Mouse (Mus musculus) heart, postnatal 10 days (tissue): Measurements from ENCODE around the gene Cdh6. TPM values are rescaled to one million over a fixed set of nuclear protein-coding genes. Genes with fewer than 3 reads are reported as not detected.

Source experiments
- DNase-seq, 2 experiments: peaks; one replicate each; pipeline ENCODE4 v3.0.0; 2021
- intact Hi-C: fragments of 180-260 bp; cut with DNase I; formaldehyde crosslinking; loops from one replicate; pipeline ENCODE4 v1.15.1; 2025
- total RNA-seq, 2 experiments: library from RNA; stranded (reverse); gene quantifications; 2 replicates each; pipeline ENCODE4 v1.2.3; 2021

Cdh6 gene
- total RNA-seq, 2 experiments from 2014 or later = 1.4 to 1.5 TPM

GRCm38 (mm10) chr15:13165094-13165885 lies 8.2 kb downstream of the Cdh6 start:
- no peak for DNase-seq
- intact Hi-C loops = no loop called here

- no peak for DNase-seq
- intact Hi-C loops = no loop called here
Measured at GRCm38 (mm10) chr15:13155820-13156219, 17.7 kb downstream of the Cdh6 start.

- intact Hi-C loops = no loop called here
- no peak for DNase-seq
Measured at GRCm38 (mm10) chr15:13155418-13155817, 18.1 kb downstream of the Cdh6 start.

GRCm38 (mm10) chr15:13141983-13142382 lies 31.5 kb downstream of the Cdh6 start:
- no peak for DNase-seq
- intact Hi-C loops = no loop called here

GRCm38 (mm10) chr15:13139662-13140061 lies 33.8 kb downstream of the Cdh6 start:
- intact Hi-C loops = no loop called here
- DNase-seq = no peak

- peak; percentile 8 to 18 for DNase-seq
- intact Hi-C loops = no loop called here
Measured at GRCm38 (mm10) chr15:13137166-13137565, 36.3 kb downstream of the Cdh6 start.

GRCm38 (mm10) chr15:13134086-13134485 lies 39.4 kb downstream of the Cdh6 start:
- intact Hi-C loops = loop anchor here (1.0 to 5.0 kb wide), 2 partner anchors 725 to 918 kb away; no protein-coding TSS in a partner anchor
- DNase-seq = peak; percentile 41 to 60

GRCm38 (mm10) chr15:13133370-13133769 lies 40.1 kb downstream of the Cdh6 start:
- DNase-seq = no peak
- intact Hi-C loops = loop anchor here (5.0 kb wide), 1 partner anchor 919 kb away; no protein-coding TSS in a partner anchor

- no peak for DNase-seq
- intact Hi-C loops = loop anchor here (5.0 kb wide), 1 partner anchor 920 kb away; no protein-coding TSS in a partner anchor
Measured at GRCm38 (mm10) chr15:13132493-13132892, 41.0 kb downstream of the Cdh6 start.

GRCm38 (mm10) chr15:13130246-13130645 lies 43.2 kb downstream of the Cdh6 start:
- DNase-seq = no peak
- intact Hi-C loops = loop anchor here (5.0 kb wide), 1 partner anchor 922 kb away; no protein-coding TSS in a partner anchor

- no peak for DNase-seq
- intact Hi-C loops = no loop called here
Measured at GRCm38 (mm10) chr15:13100341-13100740, 73.1 kb downstream of the Cdh6 start.

GRCm38 (mm10) chr15:13097861-13098260 lies 75.6 kb downstream of the Cdh6 start:
- intact Hi-C loops = no loop called here
- no peak for DNase-seq

GRCm38 (mm10) chr15:13095406-13095805 lies 78.1 kb downstream of the Cdh6 start:
- no peak for DNase-seq
- intact Hi-C loops = no loop called here

GRCm38 (mm10) chr15:13094881-13095256 lies 78.6 kb downstream of the Cdh6 start:
- DNase-seq = no peak
- intact Hi-C loops = no loop called here

- intact Hi-C loops = no loop called here
- DNase-seq = no peak
Measured at GRCm38 (mm10) chr15:13093954-13094880, 79.3 kb downstream of the Cdh6 start.

- intact Hi-C loops = no loop called here
Measured at GRCm38 (mm10) chr15:13092064-13092463, 81.4 kb downstream of the Cdh6 start.

GRCm38 (mm10) chr15:13088504-13089058 lies 84.9 kb downstream of the Cdh6 start:
- intact Hi-C loops = no loop called here
- peak; percentile 6 to 45 for DNase-seq

More at GRCm38 (mm10) chr15:13092064-13092463, 81.4 kb downstream of the Cdh6 start:
- no peak for DNase-seq

- intact Hi-C loops = no loop called here
- DNase-seq = no peak
Measured at GRCm38 (mm10) chr15:13084746-13085145, 88.7 kb downstream of the Cdh6 start.

- intact Hi-C loops = no loop called here
- DNase-seq = no peak
Measured at GRCm38 (mm10) chr15:13076908-13077669, 96.4 kb downstream of the Cdh6 start.

GRCm38 (mm10) chr15:13074047-13074446 lies 99.4 kb downstream of the Cdh6 start:
- intact Hi-C loops = no loop called here
- DNase-seq = no peak
